Mouse (Mus musculus): ENCODE measurements around the gene Npvf.

DNA sequence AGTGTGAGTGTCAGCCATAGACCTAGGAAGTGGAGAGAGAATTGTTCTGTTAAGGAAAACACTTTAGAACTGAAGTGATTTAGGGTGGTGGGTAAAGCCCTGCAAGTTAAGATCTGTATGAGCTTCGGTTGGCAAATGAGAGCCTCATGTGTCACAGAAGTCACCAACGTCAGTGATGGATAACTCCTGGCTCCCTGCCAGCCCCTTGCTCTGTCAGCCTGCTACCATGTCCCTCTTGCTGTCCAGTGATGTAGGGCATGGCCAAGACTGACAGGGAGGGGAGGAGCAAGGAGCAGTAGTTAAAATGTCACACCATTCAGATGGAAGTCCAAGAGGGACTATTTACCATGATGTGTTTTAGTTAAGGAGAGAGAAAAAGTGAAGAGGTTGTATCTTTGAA lies 14.6 kb downstream of the Npvf start:
- TF ChIP-seq CTCF (IDR thresholded peaks at IDR 0.05; ENCODE audit: low read depth, low read length) (no peak), GATA1 (IDR thresholded peaks at IDR 0.05; ENCODE audit: borderline replicate concordance, low read length) (no peak)
